Mouse (Mus musculus) gonadal fat pad, adult 2 months (tissue): ENCODE results near the gene B3galt4. TPM values are rescaled to one million over a fixed set of nuclear protein-coding genes. Genes with fewer than 3 reads are reported as not detected.
"Not testable (repeated sequence)": the region's sequence is repeated elsewhere in the genome, so short reads cannot be mapped to it uniquely, and the experiment has no call there.

Experiments used
- DNase-seq: peaks from one replicate; pipeline ENCODE4 v3.0.0-alpha.2; 2012; ENCODE audit warnings: low read depth
- polyA plus RNA-seq: library from polyadenylated mRNA; depleted of rRNA; stranded (reverse); fragments of >200 nt; gene quantifications from 2 replicates; pipeline ENCODE4 v1.2.3, GENCODE M21; 2012; rRNA removed

B3galt4 gene
- polyA plus RNA-seq, result 8.1 and 8.7 TPM in 2 replicates

DNA sequence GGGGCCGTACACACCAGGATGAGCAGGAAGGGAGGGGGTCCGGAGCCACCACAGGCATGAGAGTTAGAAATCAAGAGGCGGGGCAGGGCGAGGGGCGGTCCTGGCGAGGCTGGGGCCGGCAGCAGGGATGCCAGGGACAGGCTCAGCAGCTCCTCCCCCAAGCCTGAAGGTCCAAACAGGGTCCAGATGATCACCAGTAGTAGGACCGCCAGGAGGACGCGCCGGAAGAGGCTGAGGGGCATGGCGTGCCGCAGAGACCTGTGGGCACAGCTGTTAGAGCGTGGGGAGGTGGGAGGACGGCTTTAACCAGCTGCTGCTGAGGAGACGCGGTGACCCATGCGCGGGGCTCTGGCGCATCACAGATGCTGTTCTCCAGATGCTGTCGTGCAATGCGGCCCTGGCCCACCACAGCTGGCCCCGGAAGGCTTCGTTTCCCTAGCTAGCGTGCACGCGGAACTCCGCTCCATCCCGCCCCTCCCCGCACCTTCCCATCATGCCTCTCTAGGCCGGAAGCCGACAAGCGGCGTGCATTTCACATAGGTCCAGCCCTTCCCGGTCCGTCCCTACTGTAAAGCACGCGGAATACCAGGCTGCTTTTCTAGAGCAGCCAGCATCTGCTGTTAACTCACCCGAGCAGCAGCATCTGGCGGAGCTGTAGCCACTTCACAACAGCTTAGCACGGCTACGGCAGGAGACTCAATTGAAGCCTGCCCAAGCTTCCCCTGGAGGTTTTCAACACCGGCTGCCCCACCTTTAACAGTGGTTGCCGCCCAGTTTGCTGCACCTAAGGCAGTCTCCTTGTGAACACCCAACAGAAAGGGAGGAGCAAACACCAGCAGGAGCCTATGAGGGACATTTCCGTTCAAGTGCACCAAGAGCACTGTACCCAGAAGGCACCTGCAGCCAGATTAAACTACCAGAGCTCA lies at the start of gene B3galt4:
Gene B3galt4, minus strand, starts transcription at position 468 of the 926 bp plus-strand sequence.
- no peak for DNase-seq

DNA sequence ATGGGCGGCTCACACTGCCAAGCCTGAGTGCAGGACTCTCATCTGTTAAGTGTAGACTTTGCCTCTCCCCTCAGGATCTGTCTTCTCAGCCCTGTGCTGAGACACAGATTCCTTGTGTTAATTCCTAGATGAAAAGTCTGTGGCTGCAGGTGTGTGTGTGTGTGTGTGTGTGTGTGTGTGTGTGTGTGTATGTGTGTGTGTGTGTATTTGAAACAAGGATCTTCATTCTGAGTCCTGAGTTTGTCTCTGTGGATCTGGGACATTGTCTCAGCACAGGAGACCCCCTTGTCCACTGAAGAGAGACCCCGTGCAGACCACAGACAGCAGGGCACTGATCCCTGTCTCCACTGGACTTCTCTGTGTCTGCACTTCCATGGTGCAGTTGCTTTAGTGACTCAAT lies 49.5 kb upstream of the B3galt4 start:
- not testable (repeated sequence) for DNase-seq

DNA sequence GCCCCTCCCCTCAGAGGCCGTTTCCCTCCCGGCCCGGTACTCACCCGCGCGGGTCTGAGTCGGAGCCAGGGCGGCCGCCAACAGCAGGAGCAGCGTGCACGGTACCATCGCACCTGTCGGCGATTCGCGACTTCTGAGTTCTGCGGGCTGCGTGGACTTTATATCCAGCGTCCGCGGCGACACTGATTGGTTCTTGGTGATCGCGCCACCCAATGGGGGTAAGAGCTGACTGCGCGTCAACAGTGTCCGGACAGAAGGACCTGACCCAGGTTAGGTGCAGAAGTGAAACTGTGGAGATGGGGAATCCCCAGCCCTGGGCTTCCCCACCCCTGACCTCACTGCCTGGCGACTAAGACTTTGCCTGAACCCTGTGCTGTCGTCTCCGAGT lies 48.9 kb upstream of the B3galt4 start, which contains the start of gene H2-K1:
Gene H2-K1, minus strand, starts transcription at position 198 of the 388 bp plus-strand sequence.
- DNase-seq, result peak; percentile 57

DNA sequence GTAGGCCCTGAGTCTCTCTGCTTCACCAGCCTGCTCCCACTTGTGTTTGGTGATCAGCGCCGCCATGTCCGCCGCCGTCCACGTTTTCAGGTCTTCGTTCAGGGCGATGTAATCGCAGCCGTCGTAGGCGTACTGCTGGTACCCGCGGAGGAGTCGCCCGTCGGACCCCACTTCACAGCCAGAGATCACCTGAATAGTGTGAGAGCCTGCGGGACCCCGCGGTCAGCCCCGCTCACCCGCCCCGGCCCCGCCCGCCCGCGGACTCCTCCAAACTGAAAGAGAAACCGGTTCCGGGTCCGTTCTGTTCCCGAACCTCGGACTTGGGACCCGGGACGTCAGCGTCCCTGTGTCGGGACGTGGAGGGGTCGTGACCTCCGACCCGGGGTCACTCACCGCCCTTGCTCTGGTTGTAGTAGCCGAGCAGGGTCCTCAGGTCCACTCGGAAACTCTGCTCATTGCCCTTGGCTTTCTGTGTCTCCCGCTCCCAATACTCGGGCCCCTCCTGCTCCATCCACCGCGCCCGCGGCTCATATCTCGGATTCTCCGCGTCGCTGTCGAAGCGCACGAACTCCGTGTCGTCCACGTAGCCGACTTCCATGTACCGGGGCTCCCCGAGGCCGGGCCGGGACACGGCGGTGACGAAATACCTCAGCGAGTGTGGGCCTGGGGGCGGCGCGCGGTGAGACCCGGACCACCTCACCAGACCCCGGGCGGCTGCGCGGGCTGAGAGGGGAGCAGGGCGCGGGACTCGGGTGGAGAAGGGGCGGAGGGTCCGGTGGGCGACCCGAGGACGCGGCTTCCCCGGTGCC lies 48.3 kb upstream of the B3galt4 start:
- no peak for DNase-seq

DNA sequence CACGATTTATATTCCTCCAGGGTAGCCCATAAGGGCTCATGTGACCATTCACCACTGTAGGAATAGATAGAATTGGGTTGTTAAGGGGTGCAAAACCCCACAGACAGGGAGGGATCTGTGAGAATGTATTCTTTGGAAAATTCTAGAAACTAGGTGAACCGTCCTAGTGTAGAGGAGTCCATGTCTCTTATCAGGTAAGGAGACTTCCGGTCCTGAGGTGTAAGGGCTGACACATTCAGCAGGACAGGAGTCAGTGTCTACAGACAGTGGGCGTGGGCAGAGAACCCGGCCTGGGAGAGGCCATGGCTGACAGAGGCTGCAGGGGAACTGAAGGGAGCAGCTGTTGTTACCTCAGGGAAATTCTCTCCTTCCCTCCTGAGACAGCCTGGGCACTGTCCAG lies 47.4 kb upstream of the B3galt4 start:
- not testable (repeated sequence) for DNase-seq

DNA sequence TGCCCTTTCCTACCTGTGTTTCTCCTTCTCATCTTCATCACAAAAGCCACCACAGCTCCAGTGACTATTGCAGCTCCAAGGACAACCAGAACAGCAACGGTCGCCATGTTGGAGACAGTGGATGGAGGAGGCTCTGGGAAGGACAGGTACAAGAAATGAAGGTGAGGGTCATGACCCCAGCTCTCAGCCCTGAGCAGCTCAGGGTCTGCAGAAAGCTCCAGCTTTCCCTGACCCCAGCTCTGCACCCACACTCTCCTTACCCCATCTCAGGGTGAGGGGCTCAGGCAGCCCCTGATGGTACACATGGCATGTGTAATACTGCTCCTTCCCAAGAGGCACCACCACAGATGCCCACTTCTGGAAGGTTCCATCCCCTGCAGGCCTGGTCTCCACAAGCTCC lies 45.7 kb upstream of the B3galt4 start:
- not testable (repeated sequence) for DNase-seq

DNA sequence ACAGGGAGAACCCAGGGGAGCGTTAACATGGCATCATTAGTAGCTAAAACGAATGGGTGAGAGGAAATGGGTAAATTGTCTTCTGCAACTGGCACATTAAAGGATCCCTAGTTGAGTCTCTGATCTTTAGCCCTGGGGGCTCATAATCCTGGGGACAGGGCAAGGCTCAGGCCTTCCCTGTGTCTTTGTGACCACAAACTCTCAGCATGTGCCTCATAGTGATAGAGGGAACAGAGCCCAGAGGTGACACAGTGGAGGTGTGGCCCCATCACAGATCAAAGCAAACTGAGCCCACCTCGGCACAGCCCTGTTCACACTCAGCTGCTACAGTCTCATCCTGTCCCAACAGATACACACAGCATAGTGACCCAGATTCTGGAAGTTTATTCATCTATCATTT lies 44.4 kb upstream of the B3galt4 start:
- no peak for DNase-seq

DNA sequence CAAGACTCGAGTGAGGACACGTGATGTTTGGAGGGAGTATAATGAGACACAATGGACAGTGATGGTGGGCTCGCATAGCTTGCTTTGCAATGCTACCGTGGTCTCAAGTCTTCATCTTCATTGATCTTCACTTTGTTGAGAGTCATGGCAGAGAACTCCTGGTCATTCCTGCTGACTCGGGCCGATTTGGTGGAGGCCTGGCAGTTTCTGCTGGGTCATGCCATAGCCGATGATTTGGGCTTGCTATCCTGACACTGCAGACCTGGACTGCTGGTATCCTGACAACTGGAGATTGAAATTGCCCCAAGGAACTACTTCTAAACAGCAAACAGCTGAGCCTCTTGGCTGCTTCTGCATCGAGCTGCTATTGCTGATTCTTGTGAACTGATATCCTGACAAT lies 43.7 kb upstream of the B3galt4 start:
- DNase-seq, result no peak

DNA sequence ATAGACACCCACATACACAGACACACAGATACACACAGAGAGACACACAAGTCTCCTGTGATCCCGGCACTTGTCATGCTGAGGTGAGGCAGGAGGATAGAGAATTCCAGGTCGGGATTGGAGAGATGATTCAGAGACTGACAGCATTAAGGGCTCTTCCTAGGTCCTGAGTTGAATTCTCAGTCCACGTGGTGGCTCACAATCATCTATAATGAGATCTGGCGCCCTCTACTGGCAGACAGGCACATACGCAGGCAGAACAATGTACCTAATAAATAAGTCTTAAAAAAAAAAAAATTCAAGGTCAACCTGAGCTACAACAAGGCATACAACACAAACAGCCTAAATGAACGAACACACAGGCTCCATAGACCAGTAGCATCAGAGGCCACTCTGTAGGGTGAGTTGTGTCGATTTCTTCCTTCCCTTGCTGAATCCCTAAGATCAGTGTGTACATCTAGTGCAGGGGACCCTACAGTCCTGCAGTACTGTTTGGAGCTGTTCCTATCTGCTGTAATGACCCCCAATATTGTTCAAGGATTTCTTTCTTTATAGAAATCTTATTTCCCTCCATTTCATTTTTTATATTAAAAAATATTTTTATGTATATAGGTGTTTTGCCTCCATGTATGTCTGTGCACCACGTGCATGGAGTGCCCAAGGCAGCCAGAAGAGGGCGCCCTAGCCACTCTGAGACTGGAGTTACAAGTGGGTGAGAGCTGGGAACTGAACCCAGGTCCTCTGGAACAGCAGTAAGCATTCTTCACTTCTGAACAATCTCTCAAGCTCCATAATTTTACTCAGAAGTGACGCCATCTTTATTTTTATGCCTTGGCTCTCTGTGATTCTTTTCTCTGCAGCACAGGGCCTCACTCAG lies 40.7 kb upstream of the B3galt4 start:
- DNase-seq, result no peak

DNA sequence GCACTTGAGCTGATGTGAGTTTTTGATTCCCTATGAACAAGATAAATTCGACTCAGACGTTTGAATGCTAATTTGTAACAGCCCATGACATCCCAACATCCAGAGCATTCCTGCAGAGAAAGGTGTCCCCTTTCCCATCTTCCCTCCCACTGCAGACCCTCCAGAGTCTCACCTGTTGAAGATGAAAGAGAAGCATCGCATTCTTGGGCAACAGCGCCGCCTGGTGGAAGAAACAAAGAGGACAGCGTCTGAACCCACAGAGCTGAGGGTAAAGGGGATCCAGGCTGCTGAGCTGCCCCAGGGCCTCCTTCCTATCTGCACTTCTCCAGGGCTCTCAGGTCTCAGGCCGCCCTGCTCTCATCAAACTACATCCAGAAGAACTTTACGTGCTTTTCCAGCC lies 30.8 kb upstream of the B3galt4 start:
- DNase-seq, result not testable (repeated sequence)

DNA sequence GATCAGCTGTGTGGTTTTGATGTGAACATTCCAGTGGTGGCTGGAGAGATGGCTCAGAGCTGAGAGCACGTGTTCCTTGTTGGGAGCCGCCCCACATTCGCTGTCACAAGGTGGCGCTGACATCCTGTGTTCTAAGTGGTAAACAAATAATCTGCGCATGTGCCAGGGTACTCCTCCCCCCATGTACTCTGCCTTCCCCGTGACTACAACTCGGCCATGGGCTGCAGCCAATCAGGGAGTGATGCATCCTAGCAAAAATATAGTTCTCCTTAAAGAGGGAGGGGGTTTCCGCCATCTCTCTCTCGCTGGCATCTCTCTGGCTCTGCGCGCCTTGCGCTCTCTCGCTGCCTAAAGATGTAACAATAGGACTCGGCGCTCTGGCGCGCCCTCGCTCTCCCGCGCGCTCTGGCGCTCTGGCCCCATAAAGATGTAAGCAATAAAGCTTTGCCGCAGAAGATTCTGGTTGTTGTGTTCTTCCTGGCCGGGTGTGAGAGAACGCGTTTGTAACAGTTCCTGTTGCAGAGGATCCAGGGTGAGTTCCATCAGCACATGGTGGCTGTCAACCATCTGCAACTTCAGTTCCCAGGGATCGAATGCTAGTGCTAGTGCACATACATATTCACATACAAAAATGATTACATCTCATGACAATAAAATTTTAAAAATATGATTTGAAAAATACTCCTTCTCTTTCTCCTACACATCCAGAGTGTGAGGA lies 30.1 kb upstream of the B3galt4 start:
- peak; percentile 40 for DNase-seq

DNA sequence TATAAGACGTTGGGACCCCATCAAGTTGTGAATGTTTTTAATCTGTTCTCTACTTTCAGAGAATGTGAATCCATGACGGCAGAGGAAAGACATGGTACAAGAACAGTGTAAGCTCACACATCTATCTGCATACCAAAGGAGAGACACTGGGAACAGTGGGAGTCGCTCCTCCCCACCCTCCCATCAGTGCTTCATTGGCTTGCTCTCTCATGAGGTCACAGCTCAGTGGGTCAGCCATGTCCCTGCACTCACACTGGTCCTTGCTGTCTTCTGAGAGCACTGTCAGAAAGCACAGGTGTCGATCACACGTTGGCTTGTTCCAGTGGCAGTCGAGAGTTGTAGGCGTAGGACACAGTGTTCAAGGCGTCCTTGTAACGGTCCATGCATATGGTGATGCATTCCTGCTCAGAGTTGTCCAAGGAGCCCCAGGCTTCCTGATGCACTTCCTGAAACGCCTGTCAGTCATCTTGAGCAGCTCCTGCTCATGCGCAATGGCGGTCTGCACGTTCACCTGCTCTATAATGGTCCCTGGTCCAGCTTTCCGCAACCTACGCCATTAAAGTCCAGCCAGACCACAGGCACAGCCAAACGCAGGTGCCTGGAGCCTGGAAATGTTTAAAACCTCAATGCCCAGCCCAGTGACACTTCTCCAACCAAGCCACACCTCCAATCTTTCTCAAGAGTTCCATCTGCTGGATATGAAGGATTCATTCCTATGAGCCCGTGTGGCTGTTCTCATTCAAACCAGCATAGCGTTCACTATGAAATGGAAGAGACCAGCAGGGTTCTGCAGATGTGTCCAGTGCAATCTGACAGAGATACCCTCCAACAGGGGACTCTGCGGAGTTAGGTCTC lies 29.1 kb upstream of the B3galt4 start:
- no peak for DNase-seq

DNA sequence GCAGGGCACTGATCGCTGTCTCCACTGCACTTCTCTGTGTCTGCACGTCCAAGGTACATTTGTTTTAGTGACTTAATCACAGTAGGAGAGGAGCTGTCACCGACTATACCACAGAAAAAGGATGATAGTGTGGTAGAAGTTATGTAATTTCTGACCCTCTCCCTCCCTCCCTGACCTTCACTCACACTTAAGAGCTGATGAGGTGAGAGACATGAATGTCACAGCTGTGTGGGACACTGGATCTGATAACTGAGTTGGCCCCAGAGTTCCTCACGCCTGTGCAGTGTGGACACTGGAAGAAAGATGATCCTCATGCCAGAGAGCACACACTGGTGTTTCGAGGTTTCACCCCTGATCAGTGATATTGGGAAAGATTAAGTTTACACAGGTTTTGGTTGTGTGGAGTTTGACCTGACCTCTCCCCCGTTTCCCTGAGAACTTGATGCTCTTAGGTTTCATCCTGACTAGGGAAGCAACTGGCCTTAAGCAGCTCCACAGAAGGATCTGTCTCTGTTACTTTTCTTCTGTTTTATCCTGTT lies 28.3 kb upstream of the B3galt4 start:
- DNase-seq, result no peak

DNA sequence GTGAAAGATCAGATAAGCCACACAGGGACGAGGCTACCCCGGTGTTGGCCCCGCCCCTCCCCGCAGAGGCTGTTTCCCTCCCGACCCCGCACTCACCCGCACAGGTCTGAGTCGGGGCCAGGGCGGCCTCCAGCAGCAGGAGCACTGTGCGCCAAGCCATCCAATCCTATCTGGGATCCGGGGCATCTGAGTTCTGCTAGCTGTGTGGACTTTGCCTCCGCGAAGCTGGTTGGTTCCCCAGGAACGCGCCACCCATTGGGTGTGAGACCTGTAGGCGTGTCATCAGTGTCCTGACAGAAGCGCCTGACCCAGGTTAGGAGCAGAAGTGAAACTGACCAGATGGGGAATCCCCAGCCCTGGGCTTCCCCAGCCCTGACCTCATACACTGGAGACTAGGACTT lies 27.3 kb upstream of the B3galt4 start:
- DNase-seq, result no peak

DNA sequence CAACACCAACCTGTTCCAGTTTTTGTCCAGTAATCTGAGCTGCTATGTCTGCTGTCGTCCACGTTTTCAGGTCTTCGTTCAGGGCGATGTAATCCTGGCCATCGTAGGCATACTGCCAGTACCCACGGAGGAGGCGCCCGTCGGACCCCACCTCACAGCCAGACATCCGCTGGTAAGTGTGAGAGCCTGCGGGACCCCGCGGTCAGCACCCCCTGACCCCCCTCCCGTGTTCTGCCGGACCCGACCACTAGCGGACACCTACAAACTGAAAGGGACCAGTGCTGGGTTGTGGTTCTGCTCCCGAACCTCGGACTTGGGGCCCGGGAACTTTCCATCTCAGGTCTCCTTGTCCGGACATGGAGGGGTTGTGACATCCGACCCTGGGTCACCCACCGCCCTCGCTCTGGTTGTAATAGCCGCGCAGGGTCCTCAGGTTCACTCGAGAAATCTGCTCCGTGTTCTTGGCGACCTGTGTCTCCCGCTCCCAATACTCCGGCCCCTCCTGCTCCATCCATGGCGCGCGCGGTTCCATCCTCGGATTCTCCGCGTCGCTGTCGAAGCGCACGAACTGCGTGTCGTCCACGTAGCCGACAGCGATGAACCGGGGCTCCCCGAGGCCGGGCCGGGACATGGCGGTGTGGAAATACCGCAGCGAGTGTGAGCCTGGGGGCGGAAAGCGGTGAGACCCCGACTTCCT lies 26.7 kb upstream of the B3galt4 start:
- no peak for DNase-seq

DNA sequence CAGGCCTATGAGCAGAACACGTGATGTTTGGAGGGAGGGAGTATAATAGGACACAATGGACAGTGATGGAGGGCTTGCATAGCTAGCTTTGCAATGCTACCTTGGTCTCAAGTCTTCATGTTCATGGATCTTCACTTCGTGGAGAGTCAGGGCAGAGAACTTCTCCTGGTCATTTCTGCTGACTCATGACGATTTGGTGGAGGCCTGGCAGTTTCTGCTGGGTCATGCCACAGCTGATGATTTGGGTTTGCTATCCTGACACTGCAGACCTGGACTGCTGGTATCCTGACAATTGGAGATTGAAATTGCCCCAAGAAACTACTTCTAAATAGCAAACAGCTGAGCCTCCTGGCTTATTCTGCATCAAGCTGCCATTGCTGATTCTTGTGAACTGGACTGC lies 22.3 kb upstream of the B3galt4 start:
- DNase-seq, result no peak

DNA sequence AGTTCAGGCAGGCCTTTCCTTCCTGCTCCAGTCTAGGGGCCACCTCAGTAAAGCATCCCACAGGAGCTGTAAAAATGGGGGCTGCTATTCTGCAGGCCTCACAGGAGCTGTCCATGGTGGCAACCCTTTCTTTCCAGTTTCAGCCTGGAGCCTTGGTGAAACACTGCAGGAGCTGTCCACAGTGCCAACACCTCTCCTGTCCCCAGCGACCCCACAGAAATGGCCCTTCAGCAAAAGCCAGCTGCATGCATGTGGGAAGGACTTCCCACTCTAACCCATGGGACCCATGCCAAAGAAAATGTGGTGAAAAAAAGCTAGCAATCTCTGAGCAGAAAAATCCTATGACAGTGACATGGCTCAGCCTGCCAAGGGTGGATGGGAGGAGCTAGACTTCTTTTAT lies 21.4 kb upstream of the B3galt4 start:
- no peak for DNase-seq

DNA sequence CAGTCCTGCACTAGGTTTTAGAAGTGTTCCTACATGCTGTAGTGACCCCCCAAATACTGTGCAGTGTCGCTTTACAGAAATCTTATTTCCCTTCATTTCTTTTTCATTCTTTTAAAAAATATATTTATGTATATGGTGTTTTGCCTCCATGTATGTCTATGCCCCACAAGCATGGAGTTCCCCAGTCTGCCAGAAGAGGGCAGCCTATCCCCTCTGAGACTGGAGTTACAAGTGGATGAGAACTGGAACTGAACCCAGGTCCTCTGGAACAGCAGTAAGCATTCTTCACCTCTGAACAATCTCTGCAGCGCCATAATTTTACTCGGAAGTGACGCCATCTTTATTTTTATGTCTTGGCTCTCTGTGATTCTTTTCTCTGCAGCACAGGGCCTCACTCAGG lies 18.1 kb upstream of the B3galt4 start:
- no peak for DNase-seq

DNA sequence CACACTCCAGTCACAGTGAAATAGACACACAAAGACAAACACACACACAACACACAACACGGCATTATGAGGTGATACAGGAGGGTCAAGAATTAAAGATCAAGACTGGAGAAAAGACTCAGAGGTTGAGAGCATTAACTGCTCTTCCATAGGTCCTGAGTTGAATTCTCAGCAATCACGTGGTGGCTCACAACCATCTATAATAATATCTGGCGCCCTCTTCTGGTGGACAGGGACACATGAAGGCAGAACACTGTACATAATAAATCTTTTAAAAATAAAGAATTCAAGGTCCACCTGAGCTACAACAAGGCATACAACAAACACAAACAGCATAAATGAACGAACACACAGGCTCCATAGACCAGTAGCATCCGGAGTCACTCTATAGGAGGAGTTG lies 17.6 kb upstream of the B3galt4 start:
- no peak for DNase-seq
